Mouse (Mus musculus) heart, adult 2 months (tissue): ENCODE measurements around the gene Pgpep1.

Source experiments
- CTCF ChIP-seq: fragments of 200-600 bp; IDR thresholded peaks from 2 replicates; pipeline ENCODE4 v1.8.1; 2022; ENCODE audit warnings: antibody characterized with exemption, mild to moderate bottlenecking, moderate library complexity
- EP300 ChIP-seq: fragments of 200-500 bp; IDR thresholded peaks from 2 replicates; pipeline ENCODE4 v1.6.1; 2011; ENCODE audit warnings: low read depth, low read length, control low read depth; ENCODE audit not compliant: insufficient read depth
- POLR2A ChIP-seq: fragments of 200-500 bp; IDR thresholded peaks from 2 replicates; pipeline ENCODE4 v1.6.1; 2011; ENCODE audit warnings: mild to moderate bottlenecking, low read depth, low read length, control low read depth; ENCODE audit not compliant: insufficient read depth

DNA sequence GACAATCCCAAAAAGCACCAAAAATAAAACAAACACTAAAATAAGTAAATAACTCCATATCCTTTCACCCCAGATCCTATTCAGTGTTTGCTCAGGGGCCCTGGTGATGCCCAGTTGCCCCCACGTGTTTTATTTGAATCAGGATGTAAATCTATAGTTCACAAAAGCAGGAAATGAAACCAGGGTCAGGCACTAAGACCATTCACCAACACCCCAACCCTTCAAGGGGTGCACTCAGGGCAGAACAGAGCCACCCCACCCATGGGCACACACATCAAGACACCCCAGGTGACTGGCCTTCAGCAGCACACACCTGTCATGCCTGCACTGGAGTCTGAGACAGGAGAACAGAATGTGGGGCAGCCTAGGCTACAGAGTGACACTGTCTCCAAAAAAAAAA is 6.1 kb downstream of the Pgpep1 start:
- TF ChIP-seq EP300 (no peak), POLR2A (no peak), CTCF (no peak)
